Mouse (Mus musculus): ENCODE measurements around the gene Gja8. TPM values are rescaled to one million over a fixed set of nuclear protein-coding genes. Genes with fewer than 3 reads are reported as not detected.

Gja8 gene
- polyA plus RNA-seq, 2 experiments, result not detected

- H3K4me2 ChIP-seq (ENCODE audit: low read depth), result no peak overlapping the region
- no peaks in the 10 kb centered on the region for H3K9me3 ChIP-seq (ENCODE audit: control insufficient read depth, low read length)
- H3K4me1 ChIP-seq (replicated peaks; ENCODE audit: control insufficient read depth in 2 of 2, insufficient read depth in 2 of 2, low read length in 1 of 2), result no peaks in the 10 kb centered on the region
- ATAC-seq (ENCODE audit: insufficient read depth) (no peak), DNase-seq (ENCODE audit: low read depth in 3 of 3, low spot score in 3 of 3) (no peak)
- H3K36me3 ChIP-seq (replicated peaks; ENCODE audit: control insufficient read depth, insufficient read depth, low read depth), result peaks cover 5% of the 10 kb centered on the region
- H3K4me3 ChIP-seq (ENCODE audit: insufficient read depth in 1 of 2, low read depth in 2 of 2, low read length in 2 of 2), result no peak overlapping the region
- no peaks in the 10 kb centered on the region for H3K27me3 ChIP-seq (ENCODE audit: control insufficient read depth, insufficient read depth, low read length)
- no peak overlapping the region for H3K9ac ChIP-seq (replicated peaks)
- TF ChIP-seq CTCF (IDR thresholded peaks at IDR 0.05; ENCODE audit: low read depth) (no peak), EP300 (IDR thresholded peaks at IDR 0.05; ENCODE audit: low read depth) (no peak)
- no peak overlapping the region for H3K27ac ChIP-seq
- WGBS (ENCODE audit: insufficient replicate concordance), result 72% methylated on average over 4 of the region's 4 CpGs
Observed at GRCm38 (mm10) chr3:96880385-96880784, 45.4 kb downstream of the Gja8 start.

- H3K27ac ChIP-seq, result no peak overlapping the region
- H3K4me1 ChIP-seq (replicated peaks; ENCODE audit: control insufficient read depth in 2 of 2, insufficient read depth in 2 of 2, low read length in 1 of 2), result no peaks in the 10 kb centered on the region
- TF ChIP-seq EP300 (IDR thresholded peaks at IDR 0.05; ENCODE audit: low read depth), result no peak
- TF ChIP-seq CTCF (IDR thresholded peaks at IDR 0.05; ENCODE audit: low read depth), result no peak
- no peak overlapping the region for H3K4me2 ChIP-seq (ENCODE audit: low read depth)
- no peaks in the 10 kb centered on the region for H3K9me3 ChIP-seq (ENCODE audit: control insufficient read depth, low read length)
- peaks cover 5% of the 10 kb centered on the region for H3K36me3 ChIP-seq (replicated peaks; ENCODE audit: control insufficient read depth, insufficient read depth, low read depth)
- no peak for DNase-seq (ENCODE audit: low read depth in 3 of 3, low spot score in 3 of 3)
- no peak overlapping the region for H3K4me3 ChIP-seq (ENCODE audit: insufficient read depth in 1 of 2, low read depth in 2 of 2, low read length in 2 of 2)
- H3K27me3 ChIP-seq (ENCODE audit: control insufficient read depth, insufficient read depth, low read length), result no peaks in the 10 kb centered on the region
- ATAC-seq (ENCODE audit: insufficient read depth), result no peak
- H3K9ac ChIP-seq (replicated peaks), result no peak overlapping the region
- WGBS (ENCODE audit: insufficient replicate concordance), result 82% methylated on average over 9 of the region's 9 CpGs
Observed at GRCm38 (mm10) chr3:96879536-96879935, 46.3 kb downstream of the Gja8 start.

GRCm38 (mm10) chr3:96874808-96875571 is 50.8 kb downstream of the Gja8 start:
- DNase-seq (ENCODE audit: low read depth in 3 of 3, low spot score in 3 of 3) (no peak), ATAC-seq (ENCODE audit: insufficient read depth) (no peak)
- H3K9ac ChIP-seq (replicated peaks), result no peak overlapping the region
- H3K4me1 ChIP-seq (replicated peaks; ENCODE audit: control insufficient read depth in 2 of 2, insufficient read depth in 2 of 2, low read length in 1 of 2), result no peaks in the 10 kb centered on the region
- WGBS (ENCODE audit: insufficient replicate concordance), result 71% methylated on average over 7 of the region's 7 CpGs
- H3K4me3 ChIP-seq (ENCODE audit: insufficient read depth in 1 of 2, low read depth in 2 of 2, low read length in 2 of 2), result no peak overlapping the region
- H3K27ac ChIP-seq, result no peak overlapping the region
- TF ChIP-seq CTCF (IDR thresholded peaks at IDR 0.05; ENCODE audit: low read depth), result no peak
- TF ChIP-seq EP300 (IDR thresholded peaks at IDR 0.05; ENCODE audit: low read depth), result no peak
- H3K4me2 ChIP-seq (ENCODE audit: low read depth), result no peak overlapping the region
- no peaks in the 10 kb centered on the region for H3K27me3 ChIP-seq (ENCODE audit: control insufficient read depth, insufficient read depth, low read length)
- no peaks in the 10 kb centered on the region for H3K9me3 ChIP-seq (ENCODE audit: control insufficient read depth, low read length)
- H3K36me3 ChIP-seq (replicated peaks; ENCODE audit: control insufficient read depth, insufficient read depth, low read depth), result peaks cover 20% of the 10 kb centered on the region

- Histone ChIP-seq H3K4me2 (ENCODE audit: low read depth) (no peak overlapping the region), H3K27ac (no peak overlapping the region), H3K27me3 (ENCODE audit: control insufficient read depth, insufficient read depth, low read length) (no peaks in the 10 kb centered on the region), H3K9me3 (ENCODE audit: control insufficient read depth, low read length) (no peaks in the 10 kb centered on the region), H3K36me3 (replicated peaks; ENCODE audit: control insufficient read depth, insufficient read depth, low read depth) (peaks cover 22% of the 10 kb centered on the region), H3K4me1 (replicated peaks; ENCODE audit: control insufficient read depth in 2 of 2, insufficient read depth in 2 of 2, low read length in 1 of 2) (no peaks in the 10 kb centered on the region), H3K9ac (replicated peaks) (no peak overlapping the region), H3K4me3 (ENCODE audit: insufficient read depth in 1 of 2, low read depth in 2 of 2, low read length in 2 of 2) (no peak overlapping the region)
- no peak for TF ChIP-seq CTCF (IDR thresholded peaks at IDR 0.05; ENCODE audit: low read depth)
- TF ChIP-seq EP300 (IDR thresholded peaks at IDR 0.05; ENCODE audit: low read depth), result no peak
- WGBS (ENCODE audit: insufficient replicate concordance), result 81% methylated on average over 8 of the region's 8 CpGs
- DNase-seq (ENCODE audit: low read depth in 3 of 3, low spot score in 3 of 3), result no peak
- no peak for ATAC-seq (ENCODE audit: insufficient read depth)
Observed at GRCm38 (mm10) chr3:96872501-96872900, 53.3 kb downstream of the Gja8 start.

- 72% methylated on average over 8 of the region's 8 CpGs for WGBS (ENCODE audit: insufficient replicate concordance)
- Histone ChIP-seq H3K4me2 (ENCODE audit: low read depth) (no peak overlapping the region), H3K4me1 (replicated peaks; ENCODE audit: control insufficient read depth in 2 of 2, insufficient read depth in 2 of 2, low read length in 1 of 2) (no peaks in the 10 kb centered on the region), H3K9me3 (ENCODE audit: control insufficient read depth, low read length) (no peaks in the 10 kb centered on the region), H3K27ac (no peak overlapping the region), H3K36me3 (replicated peaks; ENCODE audit: control insufficient read depth, insufficient read depth, low read depth) (peaks cover 22% of the 10 kb centered on the region), H3K4me3 (ENCODE audit: insufficient read depth in 1 of 2, low read depth in 2 of 2, low read length in 2 of 2) (no peak overlapping the region), H3K27me3 (ENCODE audit: control insufficient read depth, insufficient read depth, low read length) (no peaks in the 10 kb centered on the region), H3K9ac (replicated peaks) (no peak overlapping the region)
- ATAC-seq (ENCODE audit: insufficient read depth) (no peak), DNase-seq (ENCODE audit: low read depth in 3 of 3, low spot score in 3 of 3) (no peak)
- TF ChIP-seq CTCF (IDR thresholded peaks at IDR 0.05; ENCODE audit: low read depth) (no peak), EP300 (IDR thresholded peaks at IDR 0.05; ENCODE audit: low read depth) (no peak)
Observed at GRCm38 (mm10) chr3:96871070-96871469, 54.8 kb downstream of the Gja8 start.
